Mouse (Mus musculus): ENCODE measurements around the gene Rock2. TPM values are rescaled to one million over a fixed set of nuclear protein-coding genes. Genes with fewer than 3 reads are reported as not detected.
"Not testable (repeated sequence)": the region's sequence is repeated elsewhere in the genome, so short reads cannot be mapped to it uniquely, and the experiment has no call there.

Rock2 gene
- polyA plus RNA-seq, 1 experiment from 2014 or later = 72.1 TPM

GRCm38 (mm10) chr12:17011100-17011870 lies 116.6 kb downstream of the Rock2 start, which contains the start of gene 2410004P03Rik:
Gene 2410004P03Rik, minus strand, starts transcription at chr12:17011727.
- CTCF ChIA-PET = interaction anchor here (1.1 to 2.6 kb wide), 4 partner anchors 10 to 211 kb away, joined by 3 to 13 read pairs (median 4); no protein-coding TSS in a partner anchor
- TF ChIP-seq CTCF (IDR thresholded peaks at IDR 0.05) = peak; percentile 75
- in situ Hi-C loops (cut with MboI; ENCODE audit: low pct_unique_long_range_greater_than_20kb) = no loop called here
- ATAC-seq (no peak), DNase-seq (ENCODE audit: low read depth, low spot score) (no peak)
- POLR2A ChIA-PET = no interaction called here
- H3K27me3 ChIP-seq = no peaks in the 10 kb centered on the region

GRCm38 (mm10) chr12:17012067-17012899 lies 117.6 kb downstream of the Rock2 start:
- CTCF ChIA-PET = interaction anchor here (0.8 to 2.6 kb wide), 4 partner anchors 14 to 210 kb away, joined by 3 to 13 read pairs (median 3); no protein-coding TSS in a partner anchor

GRCm38 (mm10) chr12:17015711-17016110 lies 121.0 kb downstream of the Rock2 start:
- TF ChIP-seq CTCF (IDR thresholded peaks at IDR 0.05) = no peak
- H3K27me3 ChIP-seq = no peaks in the 10 kb centered on the region
- POLR2A ChIA-PET = no interaction called here
- CTCF ChIA-PET = interaction anchor here (0.9 to 2.2 kb wide), 3 partner anchors 17 to 207 kb away, joined by 3 to 6 read pairs (median 5); no protein-coding TSS in a partner anchor
- DNase-seq (ENCODE audit: low read depth, low spot score) (no peak), ATAC-seq (no peak)
- in situ Hi-C loops (cut with MboI; ENCODE audit: low pct_unique_long_range_greater_than_20kb) = no loop called here

More at GRCm38 (mm10) chr12:17012067-17012899, 117.6 kb downstream of the Rock2 start:
- no peak for TF ChIP-seq CTCF (IDR thresholded peaks at IDR 0.05)
- ATAC-seq (no peak), DNase-seq (ENCODE audit: low read depth, low spot score) (no peak)
- POLR2A ChIA-PET = no interaction called here
- no peaks in the 10 kb centered on the region for H3K27me3 ChIP-seq
- in situ Hi-C loops (cut with MboI; ENCODE audit: low pct_unique_long_range_greater_than_20kb) = no loop called here

GRCm38 (mm10) chr12:17018468-17018867 lies 123.8 kb downstream of the Rock2 start:
- ChIA-PET CTCF (interaction anchor here (0.9 to 1.7 kb wide), 4 partner anchors 210 to 239 kb away, joined by 3 to 8 read pairs (median 4); no protein-coding TSS in a partner anchor), POLR2A (no interaction called here)
- ATAC-seq (no peak), DNase-seq (ENCODE audit: low read depth, low spot score) (no peak)
- TF ChIP-seq CTCF (IDR thresholded peaks at IDR 0.05) = peak; percentile 69
- in situ Hi-C loops (cut with MboI; ENCODE audit: low pct_unique_long_range_greater_than_20kb) = no loop called here
- no peaks in the 10 kb centered on the region for H3K27me3 ChIP-seq

- CTCF ChIA-PET; in situ Hi-C loops (cut with MboI; ENCODE audit: low pct_unique_long_range_greater_than_20kb); DNase-seq (ENCODE audit: low read depth, low spot score); ATAC-seq; H3K27me3 ChIP-seq: not testable (repeated sequence)
- POLR2A ChIA-PET = interaction anchor here (0.6 kb wide), 1 partner anchor 176 kb away, joined by 4 read pairs; no protein-coding TSS in a partner anchor
Measured at GRCm38 (mm10) chr12:17021125-17021524, 126.4 kb downstream of the Rock2 start.

- no peak for ATAC-seq
- no peak for TF ChIP-seq CTCF (IDR thresholded peaks at IDR 0.05)
- in situ Hi-C loops (cut with MboI; ENCODE audit: low pct_unique_long_range_greater_than_20kb) = no loop called here
- DNase-seq (ENCODE audit: low read depth, low spot score) = no peak
- ChIA-PET CTCF (no interaction called here), POLR2A (no interaction called here)
- no peaks in the 10 kb centered on the region for H3K27me3 ChIP-seq
Measured at GRCm38 (mm10) chr12:17022145-17022544, 127.5 kb downstream of the Rock2 start.

- POLR2A ChIA-PET = no interaction called here
- ATAC-seq (no peak), DNase-seq (ENCODE audit: low read depth, low spot score) (no peak)
- CTCF ChIA-PET = no interaction called here
- no peaks in the 10 kb centered on the region for H3K27me3 ChIP-seq
- in situ Hi-C loops (cut with MboI; ENCODE audit: low pct_unique_long_range_greater_than_20kb) = no loop called here
- no peak for TF ChIP-seq CTCF (IDR thresholded peaks at IDR 0.05)
Measured at GRCm38 (mm10) chr12:17024554-17025110, 129.9 kb downstream of the Rock2 start.

- peak; percentile 58 for TF ChIP-seq CTCF (IDR thresholded peaks at IDR 0.05)
- no peaks in the 10 kb centered on the region for H3K27me3 ChIP-seq
- ChIA-PET CTCF (interaction anchor here (1.1 kb wide), 2 partner anchors 22 to 223 kb away, joined by 3 read pairs; no protein-coding TSS in a partner anchor), POLR2A (no interaction called here)
- in situ Hi-C loops (cut with MboI; ENCODE audit: low pct_unique_long_range_greater_than_20kb) = loop anchor here (5.0 kb wide), 1 partner anchor 204 kb away; no protein-coding TSS in a partner anchor
- ATAC-seq (no peak), DNase-seq (ENCODE audit: low read depth, low spot score) (no peak)
Measured at GRCm38 (mm10) chr12:17032694-17033463, 138.2 kb downstream of the Rock2 start.

- no peaks in the 10 kb centered on the region for H3K27me3 ChIP-seq
- in situ Hi-C loops (cut with MboI; ENCODE audit: low pct_unique_long_range_greater_than_20kb) = loop anchor here (5.0 kb wide), 1 partner anchor 204 kb away; no protein-coding TSS in a partner anchor
- POLR2A ChIA-PET = no interaction called here
- ATAC-seq (no peak), DNase-seq (ENCODE audit: low read depth, low spot score) (no peak)
- CTCF ChIA-PET = interaction anchor here (1.1 kb wide), 1 partner anchor 223 kb away, joined by 3 read pairs; no protein-coding TSS in a partner anchor
- TF ChIP-seq CTCF (IDR thresholded peaks at IDR 0.05) = no peak
Measured at GRCm38 (mm10) chr12:17033464-17033841, 138.8 kb downstream of the Rock2 start.

Data from Patski (cell line).